Mouse (Mus musculus): ENCODE measurements at regions not wholly inside any gene's neighbourhood (a gene's known extent, or its start where the extent isn't known, plus 50 kb on each side); places are given as distances from the start of the nearest gene placed in this dataset.

- DNase-seq (ENCODE audit: low spot score): no peak
Measured at GRCm38 (mm10) chr3:133750606-133751005, 205.7 kb upstream of the Tet2 start.

DNA sequence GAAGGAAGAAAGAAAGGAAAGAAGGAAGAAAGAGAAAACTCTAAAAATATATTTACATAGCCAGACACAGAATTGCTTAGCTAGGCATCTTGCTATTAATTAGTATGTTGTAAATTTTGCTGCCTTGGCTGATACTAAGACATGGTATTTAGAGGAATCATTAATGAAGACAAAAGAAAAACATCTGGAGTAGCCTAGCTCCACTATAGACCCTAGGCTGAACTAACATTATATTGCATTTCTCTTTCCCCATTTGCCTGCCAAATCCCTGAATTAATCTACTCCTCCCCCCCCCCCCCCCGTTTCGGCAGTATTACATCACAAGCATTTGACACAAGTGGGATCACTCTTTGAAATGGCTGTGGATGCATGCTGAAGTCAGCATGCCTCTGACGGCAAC is 206.1 kb upstream of the Tet2 start:
- DNase-seq (ENCODE audit: low spot score): no peak

DNA sequence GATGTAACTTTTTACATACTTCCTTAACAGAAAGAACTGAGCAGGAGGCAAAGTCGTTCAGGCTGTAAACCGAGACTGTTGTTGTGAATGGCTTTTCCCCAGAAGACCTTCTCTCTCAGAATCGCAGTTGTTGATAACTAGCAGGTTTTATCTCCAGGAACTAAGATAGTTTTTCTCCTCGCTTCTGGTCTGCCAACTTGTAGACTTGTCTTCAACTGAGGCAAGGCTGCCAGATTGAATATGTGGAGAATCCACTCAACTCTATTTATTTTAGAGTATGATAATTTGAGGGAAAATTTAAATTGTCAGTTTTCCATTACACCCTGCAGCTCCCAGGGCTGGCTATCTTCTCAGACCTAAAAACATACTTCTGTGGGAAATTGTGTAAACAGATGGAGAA is 206.6 kb upstream of the Tet2 start:
- no peak for DNase-seq (ENCODE audit: low spot score)

DNA sequence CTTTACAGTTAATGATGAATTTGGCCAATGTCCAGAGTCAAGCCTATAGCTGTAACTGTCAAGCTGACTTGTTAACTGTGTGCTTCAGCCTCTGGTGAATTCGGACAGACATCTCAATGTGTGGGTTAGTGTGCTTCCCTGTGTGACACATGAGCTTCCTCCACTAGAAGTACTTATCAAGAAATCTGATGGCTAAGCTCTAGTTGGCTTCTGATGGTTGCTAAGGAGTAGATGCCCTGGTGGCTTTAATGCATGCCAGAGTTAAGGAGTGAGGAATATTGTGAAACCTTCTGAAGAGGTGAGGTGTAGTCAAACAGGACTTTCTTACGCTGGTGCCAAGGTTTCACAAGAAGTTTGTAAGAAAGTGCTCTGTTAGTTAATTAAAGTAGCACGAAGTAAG is 208.1 kb upstream of the Tet2 start:
- no peak for DNase-seq (ENCODE audit: low spot score)

DNA sequence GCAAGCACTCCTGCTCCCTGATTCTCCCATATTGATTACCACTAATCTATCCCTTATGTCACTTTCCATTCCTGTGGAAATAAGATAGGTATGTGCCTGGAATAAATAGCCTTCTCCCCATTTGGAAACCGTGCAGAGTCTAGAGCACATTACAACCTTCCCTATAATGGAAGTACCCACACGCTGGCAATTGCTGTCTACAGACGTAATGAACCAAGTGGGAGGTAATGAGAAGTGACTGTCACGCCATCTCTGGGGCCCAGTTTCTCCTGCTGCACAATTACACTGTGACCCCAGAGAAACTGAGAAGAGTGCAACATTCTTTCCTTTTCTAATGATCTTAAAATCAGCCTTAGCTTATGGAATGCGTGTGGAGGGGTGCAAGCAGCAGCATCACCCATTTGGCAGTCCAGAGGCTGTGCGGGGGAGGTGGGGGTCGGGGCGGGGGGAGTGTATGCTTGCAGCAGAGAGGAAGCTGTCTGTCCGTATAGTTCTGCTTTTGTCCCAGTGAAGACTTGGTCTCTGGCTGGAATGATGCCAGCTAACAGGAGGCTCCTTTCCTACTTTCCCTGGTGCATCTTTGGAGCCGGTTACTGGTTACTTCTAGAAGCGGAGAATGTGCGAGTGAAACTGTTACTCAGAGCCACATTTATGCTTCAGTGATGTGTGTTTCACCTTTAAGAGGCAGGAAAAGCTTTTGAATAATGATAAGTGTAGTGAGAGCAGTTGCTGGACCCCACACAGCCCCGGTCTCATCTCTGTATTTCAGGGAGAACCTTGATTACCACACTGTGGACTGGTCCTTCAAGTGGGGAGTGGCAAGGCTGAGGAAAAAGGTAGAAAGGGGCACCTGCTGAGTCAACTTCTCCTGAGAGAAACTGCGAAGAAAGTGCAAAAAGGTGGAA is 209.3 kb upstream of the Tet2 start:
- DNase-seq (ENCODE audit: low spot score): no peak

GRCm38 (mm10) chr3:133754911-133755259 is 209.9 kb upstream of the Tet2 start:
- no peak for DNase-seq (ENCODE audit: low spot score)

DNA sequence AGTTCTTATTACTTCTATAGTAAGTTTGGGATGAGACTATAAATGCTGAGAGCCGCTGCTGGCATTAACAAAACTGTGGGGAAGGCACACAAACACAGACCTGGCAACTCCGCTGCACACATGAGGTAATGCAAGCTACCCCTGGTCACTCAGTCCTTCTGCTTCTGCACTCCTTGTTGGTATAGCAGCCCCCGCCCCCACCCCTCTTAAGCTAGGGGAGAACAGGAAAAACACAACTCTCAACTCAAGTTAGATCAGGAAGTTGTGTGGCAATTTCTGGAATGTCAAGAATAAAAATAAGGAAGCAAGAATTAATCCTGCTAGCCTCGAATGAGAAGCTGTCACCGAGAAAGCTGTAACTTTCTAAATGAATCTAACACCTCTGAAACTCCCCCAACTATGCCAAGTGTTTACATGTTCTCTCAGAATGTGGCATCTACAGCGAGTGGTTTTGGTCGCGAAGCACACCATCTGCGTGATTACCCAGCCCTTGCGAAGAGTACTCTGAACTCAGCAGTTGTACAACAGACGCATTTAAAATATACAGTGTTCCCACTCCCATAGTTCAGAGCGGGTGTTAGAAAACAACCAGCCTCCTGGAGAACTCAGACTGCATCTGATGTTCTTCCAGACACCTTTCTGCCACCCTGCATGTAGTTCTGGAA is 212.9 kb upstream of the Tet2 start:
- no peak for DNase-seq (ENCODE audit: low spot score)

- no peak for DNase-seq (ENCODE audit: low spot score)
Measured at GRCm38 (mm10) chr3:133758421-133758820, 213.5 kb upstream of the Tet2 start.

DNA sequence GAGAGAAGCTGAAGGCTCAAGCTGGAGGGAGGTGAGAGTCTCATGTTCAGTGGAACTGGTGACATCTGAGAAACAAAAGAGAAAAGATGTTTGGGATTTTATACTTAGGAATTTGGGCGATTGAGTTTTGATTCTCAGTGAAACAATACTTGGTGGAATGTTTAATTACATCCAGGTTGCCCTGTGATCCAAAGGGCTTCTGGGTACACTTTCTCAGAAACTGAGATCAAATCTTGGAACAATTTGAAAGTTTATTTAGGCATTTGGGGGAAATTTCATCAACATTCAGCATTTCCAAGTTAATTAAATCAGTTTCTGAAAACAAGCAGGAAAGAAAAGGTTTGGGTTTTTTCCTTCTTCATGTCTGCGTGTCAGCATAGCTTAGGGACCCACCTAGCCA is 214.7 kb upstream of the Tet2 start:
- no peak for DNase-seq (ENCODE audit: low spot score)

DNA sequence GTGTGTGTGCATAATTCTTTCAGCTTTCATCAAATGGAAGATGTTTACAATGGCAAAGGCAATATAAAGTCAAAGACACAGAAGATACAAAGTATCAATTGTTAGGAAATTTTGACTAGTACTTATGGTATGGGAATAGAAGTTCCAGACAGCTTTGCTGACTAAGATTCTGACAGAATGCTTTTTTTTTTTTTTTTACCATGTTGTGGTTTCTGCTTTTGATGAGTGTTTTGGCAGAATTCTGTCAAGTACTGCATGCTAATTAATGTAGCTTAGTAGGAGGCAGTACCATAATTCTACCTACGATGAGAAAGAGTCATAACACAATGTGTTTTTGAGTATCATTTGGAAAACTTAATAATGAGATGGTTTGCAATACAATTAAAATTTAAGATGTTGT is 215.3 kb upstream of the Tet2 start:
- no peak for DNase-seq (ENCODE audit: low spot score)

DNA sequence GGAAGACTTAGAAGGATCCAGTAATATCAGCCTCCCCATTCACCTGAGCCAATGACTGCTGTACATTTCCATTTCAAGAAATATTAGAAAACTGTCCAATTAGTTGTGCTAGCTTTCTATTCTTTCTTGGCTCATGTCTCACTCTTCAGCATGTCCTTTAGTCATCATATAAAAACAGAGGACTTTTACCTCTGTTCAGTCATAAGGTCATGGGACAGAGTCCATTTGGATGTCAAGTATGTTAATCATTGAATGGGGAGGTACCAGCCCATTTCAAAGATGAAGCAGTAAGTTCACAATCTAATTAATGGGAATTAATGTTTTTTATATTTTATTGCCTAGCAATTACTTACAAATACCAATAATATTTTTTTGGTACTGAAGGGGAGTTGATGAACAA is 218.8 kb upstream of the Tet2 start:
- no peak for DNase-seq (ENCODE audit: low spot score)

DNA sequence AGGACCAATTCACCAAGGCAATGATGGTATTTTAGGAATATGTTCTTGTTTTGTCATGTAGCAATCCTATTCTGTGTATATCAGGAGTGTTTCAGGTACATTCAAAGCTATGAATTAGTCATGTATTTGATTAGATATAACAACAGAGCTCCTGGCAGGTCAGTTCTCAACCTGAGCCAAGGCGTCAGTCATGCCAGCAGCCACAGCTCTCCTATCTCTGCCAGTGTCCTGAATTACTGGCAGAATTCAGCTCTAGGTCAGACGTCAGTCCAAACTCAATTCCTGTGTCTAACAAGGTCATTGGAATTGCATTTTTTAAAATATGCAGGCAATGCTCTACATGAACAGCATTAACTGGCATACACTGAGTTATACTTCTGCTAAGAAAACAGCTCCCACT is 228.6 kb upstream of the Tet2 start:
- DNase-seq (ENCODE audit: low spot score): no peak

GRCm38 (mm10) chr3:133774229-133774628 is 229.3 kb upstream of the Tet2 start:
- no peak for DNase-seq (ENCODE audit: low spot score)

DNA sequence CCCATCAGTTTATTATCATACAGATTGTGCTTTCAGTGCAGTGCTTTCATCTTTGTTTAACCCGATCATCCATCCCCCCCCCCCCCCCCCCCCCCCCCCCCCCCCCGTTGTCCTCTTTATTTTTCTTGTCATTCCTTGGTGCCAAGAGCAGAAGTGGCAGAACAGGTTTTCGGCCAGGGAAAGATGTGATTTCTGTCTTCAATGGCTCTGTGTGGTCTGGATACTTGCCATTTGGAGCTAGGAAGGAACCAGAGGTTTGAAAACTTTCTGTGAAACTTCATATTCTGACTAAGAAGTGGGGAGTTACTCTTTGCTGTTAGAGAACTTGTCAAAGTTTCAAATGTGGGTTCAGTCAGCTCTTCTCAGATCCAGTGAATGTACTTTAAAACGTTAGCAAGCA is 231.1 kb upstream of the Tet2 start:
- DNase-seq (ENCODE audit: low spot score): no peak

DNA sequence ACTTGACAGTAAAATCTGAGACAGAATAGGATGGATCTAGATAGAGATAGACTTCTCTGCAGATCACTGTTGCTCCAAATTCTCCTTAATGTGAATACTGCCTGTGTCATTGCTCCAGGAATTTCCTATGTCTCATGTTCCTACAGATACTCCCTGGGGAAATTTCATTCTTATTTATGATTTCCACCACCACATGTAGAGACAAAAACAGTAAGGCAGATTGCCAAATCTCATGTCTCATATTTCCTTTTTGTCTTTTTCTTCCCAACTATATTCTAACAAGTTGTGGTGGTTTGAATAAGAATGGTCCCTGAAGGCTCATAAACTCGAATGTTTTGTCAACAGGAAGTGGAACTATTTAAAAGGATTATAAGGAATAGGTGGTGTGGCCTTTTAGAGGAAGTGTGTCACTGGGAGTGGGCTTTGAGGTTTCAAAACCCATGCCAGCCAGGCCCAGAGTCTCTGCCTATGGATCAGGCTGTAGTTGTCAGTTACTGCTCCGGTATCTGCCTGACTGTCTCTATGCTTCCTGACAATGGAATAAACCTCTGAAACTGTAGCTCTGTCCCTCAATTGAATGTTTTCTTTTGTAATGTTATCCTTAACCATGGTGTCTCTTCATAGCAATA is 234.3 kb upstream of the Tet2 start:
- DNase-seq (ENCODE audit: low spot score): no peak

DNA sequence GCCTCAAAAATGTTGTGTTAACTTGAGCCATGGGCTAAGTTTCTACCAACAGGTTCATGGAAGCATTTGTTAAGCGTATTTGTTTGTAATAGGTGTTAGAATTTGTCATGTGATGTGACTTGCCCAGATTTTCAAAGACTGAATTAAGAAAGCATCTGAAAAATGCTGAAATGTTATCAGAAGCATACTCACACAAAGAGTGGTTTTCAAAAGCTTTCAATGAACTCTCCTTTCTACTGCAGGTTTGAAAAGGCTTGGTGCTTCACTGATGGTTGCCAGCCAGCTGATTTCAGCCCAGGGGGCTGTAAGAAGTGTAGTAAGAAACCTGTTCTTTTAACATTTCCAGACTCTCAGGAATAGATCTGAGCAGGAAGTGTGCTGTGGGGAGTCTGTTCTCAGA is 238.1 kb upstream of the Tet2 start:
- no peak for DNase-seq (ENCODE audit: low spot score)

- DNase-seq (ENCODE audit: low spot score): no peak
Measured at GRCm38 (mm10) chr3:133791361-133791760, 246.4 kb upstream of the Tet2 start.

GRCm38 (mm10) chr3:133809007-133809552 is 264.1 kb upstream of the Tet2 start:
- DNase-seq (ENCODE audit: low spot score): no peak

DNA sequence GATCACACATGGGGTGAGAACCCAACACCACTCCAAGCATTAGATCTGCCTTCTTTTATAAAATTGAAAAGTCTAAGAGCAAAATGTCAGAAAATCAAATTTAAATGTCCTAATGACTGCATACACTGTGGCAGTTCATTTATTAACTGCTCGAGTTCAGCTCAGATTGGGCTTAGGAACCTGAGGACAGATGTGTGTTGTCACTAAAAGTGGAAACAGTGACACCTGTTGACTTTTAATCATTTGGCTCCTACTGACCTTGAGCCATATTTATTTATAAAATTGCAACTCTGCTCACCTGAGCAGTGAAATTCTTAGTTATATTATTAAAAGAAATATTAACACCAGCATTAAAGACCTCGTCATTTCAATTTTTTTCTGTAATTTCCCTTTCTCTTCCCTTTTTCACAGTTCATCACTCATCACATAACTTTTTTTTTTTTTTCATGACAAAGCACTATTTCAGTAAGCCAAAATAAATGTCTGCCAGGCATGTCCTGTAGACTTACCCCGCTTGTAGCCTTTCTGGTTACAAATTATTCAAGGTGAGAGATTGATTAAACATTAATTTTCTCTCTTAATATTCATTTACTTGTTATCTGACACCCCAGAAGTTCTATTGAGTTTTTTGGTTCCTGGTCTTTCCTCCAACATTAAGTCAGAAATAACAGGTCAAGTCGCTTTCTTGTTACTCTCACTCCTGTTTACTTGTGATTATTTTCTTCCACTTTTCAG is 274.2 kb upstream of the Tet2 start:
- no peak for DNase-seq (ENCODE audit: low spot score)

DNA sequence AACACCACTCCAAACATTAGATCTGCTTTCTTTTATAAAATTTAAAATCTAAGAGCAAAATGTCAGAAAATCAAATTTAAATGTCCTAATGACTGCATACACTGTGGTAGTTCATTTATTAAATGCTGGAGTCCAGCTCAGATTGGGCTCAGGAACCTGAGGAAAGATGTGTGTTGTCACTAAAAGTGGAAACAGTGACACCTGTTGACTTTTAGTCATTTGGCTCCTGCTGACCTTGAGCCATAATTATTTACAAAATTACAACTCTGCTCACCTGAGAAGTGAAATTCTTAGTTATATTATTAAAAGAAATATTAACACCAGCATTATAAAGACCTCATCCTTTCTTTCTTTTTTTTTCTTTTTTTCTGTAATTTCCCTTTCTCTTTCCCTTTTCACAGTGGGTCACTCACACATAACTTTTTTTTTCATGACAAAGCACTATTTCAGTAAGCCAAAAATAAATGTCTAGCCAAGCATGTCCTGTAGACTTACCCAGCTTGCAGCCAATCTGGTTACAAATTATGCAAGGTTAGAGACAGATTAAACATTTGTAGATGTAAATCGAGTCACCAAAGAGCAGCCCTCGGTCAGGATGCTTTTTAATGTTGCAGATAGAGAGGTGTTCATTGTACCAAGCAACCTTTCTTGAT is 288.9 kb upstream of the Tet2 start:
- DNase-seq (ENCODE audit: low spot score): no peak

GRCm38 (mm10) chr3:133834459-133834858 is 289.5 kb upstream of the Tet2 start:
- no peak for DNase-seq (ENCODE audit: low spot score)

GRCm38 (mm10) chr3:133846301-133846700 is 301.4 kb upstream of the Tet2 start:
- DNase-seq (ENCODE audit: low spot score): no peak
